Mouse (Mus musculus) hindbrain, embryonic 14.5 days (tissue): Measurements from ENCODE around the gene Utrn. TPM values are rescaled to one million over a fixed set of nuclear protein-coding genes. Genes with fewer than 3 reads are reported as not detected.

ENCODE experiments used
- ATAC-seq: fragments of 200-750 bp; cut with Nextera tagmentation; 2 replicates; pipeline ENCODE4 v1.8.0; 2017; ENCODE audit warnings: moderate number of reproducible peaks, mild to moderate bottlenecking, moderate TSS enrichment, moderate library complexity; ENCODE audit not compliant: low FRiP score
- DNase-seq: peaks from one replicate; pipeline ENCODE4 v3.0.0-alpha.2; 2015; ENCODE audit warnings: low spot score
- H3K27ac ChIP-seq: fragments of 300-500 bp; sonication (generic); 2 replicates; pipeline ENCODE4 v1.5.1; 2014; ENCODE audit warnings: mild to moderate bottlenecking, moderate library complexity
- H3K27me3 ChIP-seq: fragments of 300-500 bp; sonication (generic); 2 replicates; pipeline ENCODE4 v1.6.1; 2014; ENCODE audit warnings: mild to moderate bottlenecking, low read length, mixed read lengths; ENCODE audit not compliant: control insufficient read depth, insufficient read depth
- H3K36me3 ChIP-seq: fragments of 300-500 bp; sonication (generic); replicated peaks from 2 replicates; pipeline ENCODE4 v1.6.1; 2014; ENCODE audit not compliant: control insufficient read depth, insufficient read depth
- H3K4me1 ChIP-seq: fragments of 300-500 bp; sonication (generic); replicated peaks from 2 replicates; pipeline ENCODE4 v1.6.1; 2014; ENCODE audit warnings: antibody characterized with exemption, low read length, mixed read lengths; ENCODE audit not compliant: control insufficient read depth, insufficient read depth
- H3K4me2 ChIP-seq: fragments of 300-500 bp; sonication (generic); replicated peaks from 2 replicates; pipeline ENCODE4 v1.6.1; 2014; ENCODE audit warnings: mild to moderate bottlenecking, moderate library complexity
- H3K4me3 ChIP-seq: fragments of 300-500 bp; sonication (generic); replicated peaks from 2 replicates; pipeline ENCODE4 v1.5.1; 2014; ENCODE audit warnings: mild to moderate bottlenecking, low read length
- H3K9ac ChIP-seq: fragments of 300-500 bp; sonication (generic); 2 replicates; pipeline ENCODE4 v1.6.1; 2014
- H3K9me3 ChIP-seq: fragments of 300-500 bp; sonication (generic); 2 replicates; pipeline ENCODE4 v1.6.1; 2016; ENCODE audit warnings: low read length; ENCODE audit not compliant: control insufficient read depth
- WGBS: fragments of 180-500 bp; shearing (Covaris S2); extraction: QIAGEN DNeasy Blood & Tissue Kit; methylation state at CpG from one replicate; pipeline ENCODE4 v1.1.7; 2014; 5-methylcytosine and 5-hydroxymethylcytosine counted together
- polyA plus RNA-seq: library from polyadenylated mRNA; unstranded; fragments of >200 nt; fragmentation: Nextera tagmentation; extraction: Ambion mirVana; gene quantifications from 2 replicates; pipeline ENCODE4 v1.2.1, GENCODE M21; 2014

Utrn gene
- polyA plus RNA-seq, 1 experiment from 2014 or later, result 28.2 TPM

- Histone ChIP-seq H3K4me2 (no peak overlapping the region), H3K9ac (no peak overlapping the region), H3K36me3 (no peaks in the 10 kb centered on the region), H3K27me3 (no peaks in the 10 kb centered on the region), H3K4me1 (no peaks in the 10 kb centered on the region), H3K9me3 (no peaks in the 10 kb centered on the region), H3K27ac (no peak overlapping the region), H3K4me3 (no peak overlapping the region)
- DNase-seq (no peak), ATAC-seq (no peak)
- WGBS, result 20% methylated on average over 1 of the region's 1 CpGs
These were observed 290.1 kb downstream of the Utrn start for GRCm38 (mm10) chr10:12579048-12579447.

- 79% methylated on average over 8 of the region's 8 CpGs for WGBS
- Histone ChIP-seq H3K4me2 (no peak overlapping the region), H3K9me3 (no peaks in the 10 kb centered on the region), H3K9ac (no peak overlapping the region), H3K27me3 (no peaks in the 10 kb centered on the region), H3K36me3 (no peaks in the 10 kb centered on the region), H3K4me1 (no peaks in the 10 kb centered on the region; the same call in 1 of the 2 replicates), H3K4me3 (no peak overlapping the region), H3K27ac (no peak overlapping the region)
- no peak for ATAC-seq
- DNase-seq, result no peak
These were observed 293.2 kb downstream of the Utrn start for GRCm38 (mm10) chr10:12575849-12576435.

- H3K9me3 ChIP-seq, result no peaks in the 10 kb centered on the region
- H3K27me3 ChIP-seq, result no peaks in the 10 kb centered on the region
- no peak overlapping the region for H3K4me3 ChIP-seq
- peak overlapping the region; percentile 17; the same call in 1 of the 2 replicates for H3K4me2 ChIP-seq
- no peaks in the 10 kb centered on the region for H3K36me3 ChIP-seq
- 42% methylated on average over 10 of the region's 10 CpGs for WGBS
- DNase-seq (no peak), ATAC-seq (0 out of 2 replicates have a peak, but pooled peaks have one; percentile 32)
- H3K9ac ChIP-seq, result no peak overlapping the region
- no peak overlapping the region for H3K27ac ChIP-seq
- no peaks in the 10 kb centered on the region; the same call in 1 of the 2 replicates for H3K4me1 ChIP-seq
These were observed 294.4 kb downstream of the Utrn start for GRCm38 (mm10) chr10:12574760-12575159.

GRCm38 (mm10) chr10:12573601-12574000 is 295.6 kb downstream of the Utrn start:
- H3K27ac ChIP-seq, result no peak overlapping the region
- H3K9ac ChIP-seq, result no peak overlapping the region
- H3K27me3 ChIP-seq, result no peaks in the 10 kb centered on the region
- no peak overlapping the region for H3K4me3 ChIP-seq
- WGBS, result 11% methylated on average over 6 of the region's 6 CpGs
- ATAC-seq (no peak), DNase-seq (no peak)
- H3K4me1 ChIP-seq, result no peaks in the 10 kb centered on the region; the same call in 1 of the 2 replicates
- no peaks in the 10 kb centered on the region for H3K36me3 ChIP-seq
- no peak overlapping the region for H3K4me2 ChIP-seq
- no peaks in the 10 kb centered on the region for H3K9me3 ChIP-seq

- H3K27ac ChIP-seq, result no peak overlapping the region
- WGBS, result 14% methylated on average over 4 of the region's 4 CpGs
- no peak for DNase-seq
- no peaks in the 10 kb centered on the region for H3K9me3 ChIP-seq
- no peak overlapping the region for H3K4me3 ChIP-seq
- no peak overlapping the region for H3K4me2 ChIP-seq
- no peaks in the 10 kb centered on the region for H3K27me3 ChIP-seq
- H3K36me3 ChIP-seq, result no peaks in the 10 kb centered on the region
- no peaks in the 10 kb centered on the region; the same call in 1 of the 2 replicates for H3K4me1 ChIP-seq
- H3K9ac ChIP-seq, result no peak overlapping the region
- no peak for ATAC-seq
These were observed 296.4 kb downstream of the Utrn start for GRCm38 (mm10) chr10:12572759-12573158.

GRCm38 (mm10) chr10:12564425-12564824 is 304.7 kb downstream of the Utrn start:
- Histone ChIP-seq H3K27ac (no peak overlapping the region), H3K4me1 (no peaks in the 10 kb centered on the region), H3K9me3 (no peaks in the 10 kb centered on the region), H3K9ac (no peak overlapping the region), H3K4me2 (no peak overlapping the region), H3K36me3 (no peaks in the 10 kb centered on the region), H3K4me3 (no peak overlapping the region), H3K27me3 (no peaks in the 10 kb centered on the region)
- 74% methylated on average over 4 of the region's 4 CpGs for WGBS
- DNase-seq, result no peak
- no peak for ATAC-seq

- DNase-seq (no peak), ATAC-seq (no peak)
- H3K36me3 ChIP-seq, result no peaks in the 10 kb centered on the region
- 73% methylated on average over 5 of the region's 5 CpGs for WGBS
- H3K27ac ChIP-seq, result no peak overlapping the region
- no peaks in the 10 kb centered on the region for H3K9me3 ChIP-seq
- H3K4me2 ChIP-seq, result no peak overlapping the region
- H3K9ac ChIP-seq, result no peak overlapping the region
- no peaks in the 10 kb centered on the region for H3K27me3 ChIP-seq
- H3K4me1 ChIP-seq, result no peaks in the 10 kb centered on the region
- H3K4me3 ChIP-seq, result no peak overlapping the region
These were observed 310.4 kb downstream of the Utrn start for GRCm38 (mm10) chr10:12558810-12559209.

- DNase-seq, result no peak
- 51% methylated on average over 2 of the region's 2 CpGs for WGBS
- H3K4me3 ChIP-seq, result no peak overlapping the region
These were observed 315.0 kb downstream of the Utrn start for GRCm38 (mm10) chr10:12554090-12554718.

GRCm38 (mm10) chr10:12552890-12553278 is 316.3 kb downstream of the Utrn start:
- Histone ChIP-seq H3K9ac (no peak overlapping the region), H3K27me3 (0 out of 2 replicates have a peak, but pooled peaks cover 8% of the 10 kb centered on the region), H3K36me3 (no peaks in the 10 kb centered on the region), H3K27ac (no peak overlapping the region), H3K4me2 (no peak overlapping the region), H3K9me3 (no peaks in the 10 kb centered on the region), H3K4me1 (peaks cover 15% of the 10 kb centered on the region), H3K4me3 (no peak overlapping the region)
- ATAC-seq, result no peak
- no peak for DNase-seq
- WGBS, result 42% methylated on average over 5 of the region's 5 CpGs

More at GRCm38 (mm10) chr10:12554090-12554718, 315.0 kb downstream of the Utrn start:
- Histone ChIP-seq H3K4me2 (no peak overlapping the region), H3K9ac (no peak overlapping the region), H3K27ac (no peak overlapping the region), H3K9me3 (no peaks in the 10 kb centered on the region), H3K4me1 (peaks cover 4% of the 10 kb centered on the region; the same call in 1 of the 2 replicates), H3K36me3 (no peaks in the 10 kb centered on the region), H3K27me3 (0 out of 2 replicates have a peak, but pooled peaks cover under 1% of the 10 kb centered on the region)
- no peak for ATAC-seq
